Mouse (Mus musculus): ENCODE data around the gene Cdkal1. TPM values are rescaled to one million over a fixed set of nuclear protein-coding genes. Genes with fewer than 3 reads are reported as not detected.

The Cdkal1 gene
- total and polyA plus RNA-seq, 3 experiments = 3.9 to 30.3 (median 29.9) TPM

DNA sequence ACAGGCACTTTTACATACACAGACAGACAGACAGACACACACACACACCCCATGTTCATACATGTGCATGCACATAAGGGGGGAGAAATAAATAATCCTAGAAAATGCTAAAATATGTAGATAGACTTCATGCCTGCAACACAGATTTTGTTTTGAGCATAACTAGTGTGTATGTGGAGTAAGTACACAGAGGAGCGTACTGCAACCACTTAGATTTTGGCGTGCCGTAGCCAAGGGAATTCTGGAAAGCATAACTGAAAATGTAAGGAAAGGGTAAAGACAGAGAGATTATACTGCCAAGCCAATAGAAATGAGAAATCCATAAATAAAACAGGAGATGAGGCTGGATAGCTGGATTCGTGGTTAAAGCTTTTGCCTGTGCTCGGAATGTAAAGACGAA lies 55.4 kb downstream of the Cdkal1 start:
- H3K27me3 ChIP-seq (ENCODE audit: control insufficient read depth, insufficient read depth, low read length) = no peaks in the 10 kb centered on the region
- 96% methylated on average over 6 of the region's 6 CpGs for WGBS

DNA sequence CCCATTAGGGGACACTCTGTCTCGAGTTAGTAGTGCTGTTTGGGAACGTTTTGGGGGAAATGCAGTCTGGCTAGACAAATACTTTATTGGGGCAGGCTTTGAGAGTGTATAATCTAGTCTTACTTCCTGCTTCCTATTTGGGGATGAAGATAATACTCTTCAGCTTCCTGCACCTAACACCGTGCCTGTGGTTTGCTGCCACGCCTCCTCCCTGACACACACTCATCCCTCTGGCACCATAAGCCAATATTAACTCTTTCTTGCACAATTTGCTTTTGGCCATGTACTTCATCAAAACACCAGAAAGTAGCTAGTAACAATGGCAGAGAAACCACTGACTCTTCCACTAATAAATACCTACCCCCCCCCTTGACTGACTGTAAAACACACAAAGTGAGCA lies 63.4 kb downstream of the Cdkal1 start:
- no peak for DNase-seq
- H3K79me2 ChIP-seq (replicated peaks; ENCODE audit: control insufficient read depth, insufficient read depth, low read length) = 0 out of 2 replicates have a peak, but pooled peaks cover 1% of the 10 kb centered on the region
- no peaks in the 10 kb centered on the region for H3K36me3 ChIP-seq (ENCODE audit: control insufficient read depth, insufficient read depth, low read length)
- TF ChIP-seq POLR2A (IDR thresholded peaks at IDR 0.05; ENCODE audit: insufficient read depth, low read depth, low read length) = no peak
- no peak overlapping the region for H3K27ac ChIP-seq
- intact Hi-C loops (cut with DNase I) = no loop called here
- no peak overlapping the region for H3K9ac ChIP-seq (ENCODE audit: low read depth, low read length)
- no peaks in the 10 kb centered on the region for H3K27me3 ChIP-seq (ENCODE audit: control insufficient read depth, insufficient read depth, low read length)
- 32% methylated on average over 4 of the region's 4 CpGs for WGBS
- no peaks in the 10 kb centered on the region for H3K4me1 ChIP-seq (ENCODE audit: control insufficient read depth, insufficient read depth, low read length)
- H3K4me3 ChIP-seq = no peak overlapping the region

More for the DNA sequence above, 55.4 kb downstream of the Cdkal1 start:
- Histone ChIP-seq H3K9ac (ENCODE audit: low read depth, low read length) (no peak overlapping the region), H3K4me3 (no peak overlapping the region), H3K27ac (no peak overlapping the region), H3K4me1 (ENCODE audit: control insufficient read depth, insufficient read depth, low read length) (no peaks in the 10 kb centered on the region), H3K36me3 (ENCODE audit: control insufficient read depth, insufficient read depth, low read length) (no peaks in the 10 kb centered on the region), H3K79me2 (replicated peaks; ENCODE audit: control insufficient read depth, insufficient read depth, low read length) (peaks cover 1% of the 10 kb centered on the region; the same call in 1 of the 2 replicates)
- TF ChIP-seq POLR2A (IDR thresholded peaks at IDR 0.05; ENCODE audit: insufficient read depth, low read depth, low read length) (no peak), CTCF (IDR thresholded peaks at IDR 0.05) (no peak), EP300 (IDR thresholded peaks at IDR 0.05; ENCODE audit: insufficient read depth, low read depth, low read length) (no peak)
- no peak for DNase-seq
- intact Hi-C loops (cut with DNase I) = no loop called here

- intact Hi-C loops (cut with DNase I) = no loop called here
- DNase-seq = no peak
- Histone ChIP-seq H3K36me3 (ENCODE audit: control insufficient read depth, insufficient read depth, low read length) (no peaks in the 10 kb centered on the region), H3K9ac (ENCODE audit: low read depth, low read length) (no peak overlapping the region), H3K79me2 (replicated peaks; ENCODE audit: control insufficient read depth, insufficient read depth, low read length) (0 out of 2 replicates have a peak, but pooled peaks cover 1% of the 10 kb centered on the region), H3K4me1 (ENCODE audit: control insufficient read depth, insufficient read depth, low read length) (no peaks in the 10 kb centered on the region), H3K27ac (no peak overlapping the region), H3K4me3 (no peak overlapping the region), H3K27me3 (ENCODE audit: control insufficient read depth, insufficient read depth, low read length) (no peaks in the 10 kb centered on the region)
- WGBS = 81% methylated on average over 6 of the region's 6 CpGs
- TF ChIP-seq POLR2A (IDR thresholded peaks at IDR 0.05; ENCODE audit: insufficient read depth, low read depth, low read length) (no peak), EP300 (IDR thresholded peaks at IDR 0.05; ENCODE audit: insufficient read depth, low read depth, low read length) (no peak), CTCF (IDR thresholded peaks at IDR 0.05) (no peak)
Observed at GRCm38 (mm10) chr13:29791439-29791838, 64.0 kb downstream of the Cdkal1 start.

DNA sequence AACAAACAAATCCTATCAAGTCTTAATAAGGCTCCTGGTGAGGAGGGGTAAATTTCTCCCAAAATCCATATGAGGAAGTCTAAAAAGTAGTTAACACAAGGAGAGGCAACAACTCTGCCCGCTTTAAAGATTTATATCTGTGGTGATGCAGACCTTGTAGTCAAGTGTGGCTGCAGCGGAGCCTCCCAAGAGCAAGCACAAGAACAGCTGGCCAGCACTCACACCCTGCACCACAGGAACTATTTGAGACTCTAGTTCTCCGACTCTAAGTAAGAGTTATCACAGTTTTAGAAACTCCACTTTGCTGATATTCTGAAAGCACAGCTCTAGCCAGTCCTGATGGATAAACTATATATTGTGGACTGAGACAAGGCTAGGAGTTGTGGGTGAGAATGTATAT lies 68.5 kb downstream of the Cdkal1 start:
- H3K4me3 ChIP-seq = no peak overlapping the region
- WGBS = 70% methylated on average over 3 of the region's 3 CpGs
- no peak for TF ChIP-seq EP300 (IDR thresholded peaks at IDR 0.05; ENCODE audit: insufficient read depth, low read depth, low read length)
- TF ChIP-seq POLR2A (IDR thresholded peaks at IDR 0.05; ENCODE audit: insufficient read depth, low read depth, low read length) = no peak
- TF ChIP-seq CTCF (IDR thresholded peaks at IDR 0.05) = no peak
- no peak for DNase-seq
- H3K36me3 ChIP-seq (ENCODE audit: control insufficient read depth, insufficient read depth, low read length) = no peaks in the 10 kb centered on the region; the same call in 1 of the 2 replicates
- no peaks in the 10 kb centered on the region for H3K27me3 ChIP-seq (ENCODE audit: control insufficient read depth, insufficient read depth, low read length)
- H3K9ac ChIP-seq (ENCODE audit: low read depth, low read length) = no peak overlapping the region
- no peaks in the 10 kb centered on the region; the same call in 1 of the 2 replicates for H3K79me2 ChIP-seq (replicated peaks; ENCODE audit: control insufficient read depth, insufficient read depth, low read length)
- no peak overlapping the region for H3K27ac ChIP-seq
- intact Hi-C loops (cut with DNase I) = no loop called here
- peaks cover 2% of the 10 kb centered on the region for H3K4me1 ChIP-seq (ENCODE audit: control insufficient read depth, insufficient read depth, low read length)

- no peak overlapping the region for H3K4me3 ChIP-seq
- DNase-seq = no peak
- no peak overlapping the region for H3K9ac ChIP-seq (ENCODE audit: low read depth, low read length)
- no peaks in the 10 kb centered on the region; the same call in 1 of the 2 replicates for H3K79me2 ChIP-seq (replicated peaks; ENCODE audit: control insufficient read depth, insufficient read depth, low read length)
- H3K36me3 ChIP-seq (ENCODE audit: control insufficient read depth, insufficient read depth, low read length) = peaks cover 2% of the 10 kb centered on the region
- H3K27me3 ChIP-seq (ENCODE audit: control insufficient read depth, insufficient read depth, low read length) = no peaks in the 10 kb centered on the region
- H3K27ac ChIP-seq = no peak overlapping the region
- intact Hi-C loops (cut with DNase I) = no loop called here
- H3K4me1 ChIP-seq (ENCODE audit: control insufficient read depth, insufficient read depth, low read length) = peaks cover 10% of the 10 kb centered on the region
- TF ChIP-seq POLR2A (IDR thresholded peaks at IDR 0.05; ENCODE audit: insufficient read depth, low read depth, low read length) (no peak), EP300 (IDR thresholded peaks at IDR 0.05; ENCODE audit: insufficient read depth, low read depth, low read length) (no peak), CTCF (IDR thresholded peaks at IDR 0.05) (no peak)
- 85% methylated on average over 4 of the region's 4 CpGs for WGBS
Observed at GRCm38 (mm10) chr13:29784894-29785293, 70.6 kb downstream of the Cdkal1 start.

- H3K27me3 ChIP-seq (ENCODE audit: control insufficient read depth, insufficient read depth, low read length) = no peaks in the 10 kb centered on the region
- TF ChIP-seq POLR2A (IDR thresholded peaks at IDR 0.05; ENCODE audit: insufficient read depth, low read depth, low read length) (no peak), CTCF (IDR thresholded peaks at IDR 0.05) (no peak), EP300 (IDR thresholded peaks at IDR 0.05; ENCODE audit: insufficient read depth, low read depth, low read length) (no peak)
- 71% methylated on average over 4 of the region's 4 CpGs for WGBS
- no peak overlapping the region for H3K27ac ChIP-seq
- H3K4me3 ChIP-seq = no peak overlapping the region
- H3K36me3 ChIP-seq (ENCODE audit: control insufficient read depth, insufficient read depth, low read length) = peaks cover 2% of the 10 kb centered on the region
- intact Hi-C loops (cut with DNase I) = no loop called here
- H3K9ac ChIP-seq (ENCODE audit: low read depth, low read length) = no peak overlapping the region
- no peaks in the 10 kb centered on the region; the same call in 1 of the 2 replicates for H3K79me2 ChIP-seq (replicated peaks; ENCODE audit: control insufficient read depth, insufficient read depth, low read length)
- DNase-seq = no peak
- H3K4me1 ChIP-seq (ENCODE audit: control insufficient read depth, insufficient read depth, low read length) = peaks cover 10% of the 10 kb centered on the region
Observed at GRCm38 (mm10) chr13:29781332-29781731, 74.1 kb downstream of the Cdkal1 start.
